Mouse (Mus musculus): ENCODE results near the gene Exd1.

The Exd1 gene

DNA sequence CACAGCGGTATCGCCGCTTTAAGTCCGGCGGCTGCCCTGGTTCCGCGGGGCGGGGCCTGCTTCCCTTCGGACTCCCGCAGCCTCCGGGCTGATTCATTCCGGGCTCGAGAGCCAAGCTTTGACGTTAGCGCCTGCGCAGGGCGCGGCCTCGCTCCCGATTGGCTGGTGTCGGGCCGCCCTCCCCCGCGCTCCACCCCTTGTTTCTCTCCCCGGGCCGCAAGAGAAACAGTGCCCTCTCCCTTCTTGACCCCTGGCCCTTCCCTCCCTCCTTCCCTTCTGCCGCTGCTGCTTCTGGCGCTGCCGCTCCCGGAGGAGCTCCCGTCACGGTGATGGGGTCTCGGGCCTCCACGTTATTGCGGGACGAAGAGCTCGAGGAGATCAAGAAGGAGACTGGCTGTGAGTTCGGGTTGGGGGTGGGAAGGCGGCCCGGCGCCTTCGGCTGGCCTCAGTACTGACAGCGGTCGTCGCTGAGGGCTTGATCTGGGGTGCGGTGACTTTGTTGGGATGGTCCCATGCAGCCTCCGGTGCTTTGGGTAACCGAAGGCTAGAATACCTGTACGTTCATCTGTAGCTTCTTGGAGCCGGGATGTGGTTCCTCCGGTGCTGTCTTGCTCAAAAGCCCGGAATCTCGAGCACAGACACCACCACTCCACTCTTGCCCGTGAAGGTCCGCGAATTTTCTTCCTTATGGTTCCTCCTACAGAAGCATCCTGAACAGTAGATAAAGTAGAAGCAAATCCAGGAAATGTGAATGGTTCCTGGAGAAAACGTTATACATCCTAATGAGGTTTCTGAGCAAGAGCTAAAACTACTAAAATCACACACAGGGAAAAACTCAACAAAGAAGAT is at the start of gene Exd1, which contains the start of gene Chp1:
TSS of gene Exd1 (minus strand) at position 106 of the 849 bp plus-strand sequence.
TSS of gene Chp1 (plus strand) at position 176 of the 849 bp plus-strand sequence.
- DNase-seq (ENCODE audit: low read depth), result peak; percentile 95

DNA sequence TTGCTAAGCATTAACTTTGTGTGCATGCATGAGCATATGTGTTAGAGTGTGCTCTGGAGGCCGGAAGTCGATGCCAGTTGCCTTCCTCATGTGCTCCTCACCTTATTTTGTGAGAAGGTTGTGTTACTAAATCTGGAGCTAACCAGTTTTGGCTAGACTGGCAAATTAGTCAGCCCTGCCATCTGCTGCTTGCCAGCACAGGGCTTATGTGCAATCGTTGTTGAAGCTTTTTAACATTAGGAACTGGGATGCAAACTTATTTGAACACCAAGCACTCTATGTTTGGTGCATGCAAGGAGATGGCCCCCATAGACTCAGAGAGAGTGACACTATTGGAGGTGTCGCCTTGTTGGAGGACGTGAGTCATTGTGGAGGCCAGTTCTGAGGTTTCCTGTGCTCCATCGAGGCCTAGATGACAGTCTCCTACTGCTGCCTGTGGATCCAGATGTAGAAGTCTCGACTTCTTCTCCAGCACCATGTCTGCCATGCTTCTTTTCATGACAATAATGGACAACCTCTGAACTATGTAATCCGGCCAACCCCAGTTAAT is 49.4 kb upstream of the Exd1 start:
- DNase-seq (ENCODE audit: low read depth), result no peak

DNA sequence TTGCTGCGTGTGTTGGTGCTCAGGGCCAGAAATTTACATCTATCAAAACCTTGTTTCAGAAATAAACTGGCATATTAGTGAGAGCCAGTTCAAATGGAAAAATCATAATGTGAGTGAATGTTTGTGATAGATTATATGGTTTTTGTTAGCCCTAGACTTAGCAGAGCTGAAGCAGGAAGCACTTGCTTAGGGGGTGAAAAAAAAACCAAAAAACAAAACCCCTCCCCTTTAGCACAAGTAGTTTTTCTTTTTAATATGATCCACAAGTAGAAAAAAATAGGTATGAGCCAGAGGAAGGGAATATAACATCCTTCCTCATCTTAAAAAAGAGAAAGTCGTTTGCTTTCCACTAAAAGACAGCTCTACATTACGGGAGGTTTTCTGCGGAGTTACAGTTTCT is 47.9 kb upstream of the Exd1 start:
- DNase-seq (ENCODE audit: low read depth), result no peak

DNA sequence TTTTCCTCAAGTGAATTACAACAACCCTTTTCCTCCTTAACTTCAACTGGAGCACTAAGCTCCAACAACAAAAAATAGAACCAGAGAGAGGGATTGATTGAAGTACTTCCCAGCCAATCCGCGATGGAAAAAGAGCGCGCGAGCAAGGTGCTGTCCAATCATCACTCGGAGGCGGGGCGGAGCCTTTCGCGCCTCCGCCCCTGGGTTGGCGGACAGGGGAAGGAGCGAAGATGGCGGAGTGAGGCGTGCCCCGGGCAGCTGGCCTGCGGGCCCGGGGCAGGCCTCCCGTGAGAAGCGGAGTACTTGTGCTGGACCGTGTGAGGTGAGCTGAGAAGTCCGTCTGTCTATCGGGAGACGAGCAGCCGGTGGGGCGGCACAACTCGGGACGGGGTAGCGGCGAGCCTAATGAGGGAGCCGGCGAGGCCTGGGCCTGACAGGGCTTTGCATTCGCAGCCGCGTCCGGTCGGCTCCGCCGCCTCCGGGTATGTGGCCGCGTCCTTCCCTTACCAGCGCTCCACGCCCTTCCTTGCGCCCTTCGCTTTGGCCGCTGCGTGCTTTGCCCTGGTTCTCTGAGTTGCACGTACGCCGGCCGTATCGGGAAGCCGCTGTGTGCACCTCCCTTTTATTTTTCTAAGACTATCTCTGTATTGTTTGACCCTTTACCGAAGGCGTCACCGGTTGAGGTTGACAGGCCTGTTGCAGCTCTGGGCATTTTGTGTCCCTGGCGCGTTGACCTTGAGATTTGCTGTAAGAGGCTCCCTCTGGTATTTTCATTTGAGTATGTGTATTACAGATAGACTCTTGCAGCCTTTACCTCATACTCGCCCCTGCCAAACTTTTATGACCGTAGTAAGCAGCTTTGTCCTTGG is 46.9 kb upstream of the Exd1 start:
- DNase-seq (ENCODE audit: low read depth), result peak; percentile 94

DNA sequence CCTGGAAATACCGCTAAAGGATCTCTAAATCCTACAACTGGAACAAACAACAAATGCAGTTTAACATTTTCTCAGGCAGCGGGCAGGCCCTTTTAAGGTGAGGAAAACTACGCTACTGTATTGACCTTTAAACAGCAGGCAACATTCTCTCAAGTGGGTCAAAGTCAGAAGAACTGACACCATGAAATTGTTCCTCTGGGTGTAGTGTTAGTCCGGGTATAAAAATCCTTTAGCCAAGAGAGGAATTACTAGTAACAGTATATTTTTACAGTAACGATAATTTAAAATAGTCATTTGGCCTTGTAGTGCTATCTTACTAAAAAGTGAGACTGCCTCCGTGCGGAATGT is 46.3 kb upstream of the Exd1 start:
- no peak for DNase-seq (ENCODE audit: low read depth)

DNA sequence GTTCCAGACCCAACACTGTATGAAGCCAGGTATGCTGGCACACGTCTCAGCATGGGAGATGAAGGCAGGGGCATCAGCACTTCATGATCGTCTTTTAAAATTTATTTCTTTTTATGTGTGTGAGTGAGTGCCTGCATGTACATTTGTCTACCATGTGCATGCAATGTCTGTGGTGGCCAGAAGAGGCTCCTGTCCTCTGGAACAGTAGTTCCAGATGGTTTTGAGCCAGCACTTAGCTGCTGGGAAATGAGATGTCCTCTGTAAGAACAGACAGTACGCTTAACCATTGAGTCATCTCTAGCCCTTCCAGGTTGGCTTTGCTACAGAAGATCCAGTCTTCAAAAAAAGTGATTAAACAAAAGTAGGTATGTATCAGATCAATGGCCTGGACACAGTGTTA is 43.8 kb upstream of the Exd1 start:
- DNase-seq (ENCODE audit: low read depth), result no peak

DNA sequence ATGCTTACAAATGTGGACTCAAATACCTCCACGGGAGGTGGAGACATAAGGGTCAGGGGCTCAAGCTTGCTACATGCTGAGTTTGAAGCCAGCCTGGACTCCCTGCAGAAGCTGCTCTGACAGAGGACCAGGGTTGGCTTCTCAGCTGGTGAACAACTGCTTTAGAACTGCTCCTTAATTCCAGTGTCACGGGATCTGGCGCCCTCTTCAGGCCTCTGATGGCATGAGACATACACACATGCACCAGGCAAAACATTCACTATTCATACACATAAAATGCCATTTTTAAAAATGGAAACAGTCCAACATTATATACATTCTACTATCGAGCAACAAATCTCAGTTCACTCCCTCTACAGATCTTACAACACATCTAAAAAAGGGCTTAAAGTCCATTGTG is 40.0 kb upstream of the Exd1 start:
- no peak for DNase-seq (ENCODE audit: low read depth)

DNA sequence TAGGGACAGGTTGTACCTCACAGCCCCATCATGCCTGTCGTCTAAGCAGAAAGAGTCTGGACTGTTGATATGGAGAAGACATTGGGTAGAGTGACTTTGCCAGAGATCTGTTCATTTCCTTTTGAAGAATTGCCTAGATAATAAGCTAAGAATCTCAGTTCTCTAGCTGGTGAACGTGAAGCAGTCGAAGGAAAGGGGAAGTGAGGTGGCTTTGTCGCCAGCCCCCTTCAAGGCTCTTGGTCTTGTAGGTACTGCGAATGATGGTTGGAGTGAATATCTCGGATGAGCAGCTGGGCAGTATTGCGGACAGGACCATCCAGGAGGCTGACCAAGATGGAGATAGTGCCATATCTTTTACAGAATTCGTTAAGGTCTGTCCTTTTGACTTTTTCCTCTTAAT is 36.9 kb upstream of the Exd1 start:
- DNase-seq (ENCODE audit: low read depth), result no peak

DNA sequence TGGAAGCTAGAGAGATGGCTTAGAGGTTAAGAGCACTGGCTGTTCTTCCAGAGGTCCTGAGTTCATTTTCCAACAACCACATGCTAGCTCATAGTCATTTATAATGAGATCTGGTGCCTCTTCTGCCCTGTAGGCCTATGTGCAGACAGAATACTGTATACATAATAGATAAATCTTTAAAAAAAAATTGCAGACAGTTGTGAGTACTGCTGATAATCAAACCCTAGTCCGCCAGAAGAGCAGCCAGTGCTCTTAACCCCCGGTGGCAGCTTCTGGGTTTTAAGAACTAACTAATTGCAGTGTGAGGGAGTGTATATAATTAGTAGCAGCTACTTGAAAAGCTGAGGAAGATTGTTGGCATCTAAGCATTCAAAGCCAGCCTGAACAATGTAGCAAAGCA is 36.0 kb upstream of the Exd1 start:
- DNase-seq (ENCODE audit: low read depth), result no peak

DNA sequence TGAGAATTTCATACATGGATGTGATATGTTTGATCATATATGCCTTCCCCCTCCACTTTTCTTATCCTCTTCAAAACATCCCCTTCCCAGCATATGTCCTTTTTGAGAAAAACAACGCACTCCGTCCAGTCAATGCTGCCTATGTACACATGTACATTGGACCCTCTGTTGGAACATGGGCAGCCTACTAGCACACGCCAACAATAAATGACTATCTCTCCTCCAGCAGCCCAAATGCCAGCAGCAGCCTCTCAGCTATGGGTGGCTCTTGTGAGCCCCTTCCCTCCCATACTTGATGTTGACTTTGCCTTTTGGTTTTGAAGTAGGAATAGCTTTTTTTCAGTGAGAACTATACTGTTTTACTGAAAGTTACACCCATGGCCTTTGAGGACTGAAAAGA is 34.1 kb upstream of the Exd1 start:
- no peak for DNase-seq (ENCODE audit: low read depth)

DNA sequence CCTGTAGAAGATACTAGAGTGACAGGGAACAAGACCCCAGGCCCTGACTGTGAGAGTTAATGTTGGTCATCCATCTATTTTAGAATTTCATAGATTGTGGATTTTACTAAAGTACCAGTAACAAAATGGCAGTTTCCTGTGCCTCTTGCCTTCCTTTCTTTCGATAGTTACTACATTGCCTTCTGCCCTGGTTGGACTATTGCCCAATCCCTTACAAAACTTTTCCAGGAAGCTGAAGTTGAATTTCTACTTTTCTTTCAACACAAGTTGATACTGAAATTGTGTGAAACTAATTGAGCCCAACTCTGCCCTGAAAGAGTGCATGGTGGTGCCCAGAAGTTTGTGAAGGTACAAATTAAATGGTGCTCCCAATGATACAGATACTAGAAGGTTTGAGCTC is 25.0 kb upstream of the Exd1 start:
- no peak for DNase-seq (ENCODE audit: low read depth)

DNA sequence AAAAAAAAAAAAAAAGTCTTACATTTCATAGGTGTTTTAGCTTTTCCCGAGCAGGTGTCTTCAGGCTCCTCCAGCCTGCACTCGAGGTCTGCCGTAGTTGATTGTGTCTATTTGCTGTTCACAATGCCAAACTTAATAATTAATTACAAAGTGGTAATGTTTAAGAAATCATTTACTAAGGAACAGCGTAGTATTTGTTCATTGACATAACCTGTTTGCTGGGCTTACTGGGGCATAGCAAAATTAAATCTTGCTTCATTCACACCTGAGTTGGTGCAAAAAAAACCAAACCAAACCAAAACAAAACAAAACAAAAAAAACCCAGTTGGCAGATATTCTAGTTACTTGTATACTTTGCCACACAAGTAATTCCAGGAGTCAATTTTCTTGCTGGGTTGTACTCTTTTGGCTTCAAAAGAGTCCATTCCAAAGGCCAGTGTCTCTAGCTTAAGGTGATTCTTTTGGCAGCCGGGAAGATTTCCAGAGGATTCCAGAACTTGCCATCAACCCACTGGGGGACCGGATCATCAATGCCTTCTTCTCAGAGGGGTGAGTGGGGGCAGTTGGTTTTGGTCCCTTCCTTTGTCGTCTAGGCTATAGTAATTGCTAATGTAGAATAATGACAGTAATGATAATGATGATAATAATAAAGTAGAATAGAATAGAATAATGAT is 18.9 kb upstream of the Exd1 start:
- no peak for DNase-seq (ENCODE audit: low read depth)

DNA sequence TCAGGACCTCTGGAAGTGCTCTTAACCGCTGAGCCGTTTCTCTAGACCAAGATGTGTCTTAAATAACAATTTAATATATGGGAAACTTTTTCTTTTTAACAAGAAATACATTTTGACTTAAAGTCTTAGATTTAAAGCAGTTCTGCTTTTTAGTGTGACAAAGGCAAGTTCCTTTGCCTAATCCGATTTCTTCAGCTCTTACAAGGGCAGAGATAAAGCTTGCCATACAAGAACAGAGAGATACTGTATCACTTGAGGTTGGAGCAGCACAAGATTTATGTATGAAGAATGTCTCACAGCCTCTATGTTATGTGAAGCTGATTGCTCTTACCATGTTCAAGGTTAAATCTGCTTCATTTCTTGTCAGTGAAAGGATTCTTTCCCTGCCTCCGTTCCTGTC is 17.9 kb upstream of the Exd1 start:
- DNase-seq (ENCODE audit: low read depth), result no peak

DNA sequence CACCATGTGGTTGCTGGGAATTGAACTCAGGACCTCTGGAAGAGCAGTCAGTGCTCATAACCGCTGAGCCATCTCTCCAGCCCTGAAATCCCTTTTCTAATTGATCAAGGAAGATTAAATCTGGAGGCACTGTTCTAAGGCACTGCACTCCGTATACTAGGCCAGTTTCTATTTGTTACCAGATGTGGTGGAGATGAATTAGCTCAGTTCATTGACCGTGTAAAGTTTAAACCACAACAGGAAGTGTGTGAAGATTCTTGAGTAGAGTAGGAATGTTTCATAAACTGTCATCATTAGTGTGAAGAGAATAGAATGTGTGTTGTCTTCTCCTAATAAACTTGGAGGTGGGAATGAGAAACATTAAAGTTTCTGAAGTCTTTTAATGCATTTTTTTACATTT is 14.4 kb upstream of the Exd1 start:
- DNase-seq (ENCODE audit: low read depth), result no peak

DNA sequence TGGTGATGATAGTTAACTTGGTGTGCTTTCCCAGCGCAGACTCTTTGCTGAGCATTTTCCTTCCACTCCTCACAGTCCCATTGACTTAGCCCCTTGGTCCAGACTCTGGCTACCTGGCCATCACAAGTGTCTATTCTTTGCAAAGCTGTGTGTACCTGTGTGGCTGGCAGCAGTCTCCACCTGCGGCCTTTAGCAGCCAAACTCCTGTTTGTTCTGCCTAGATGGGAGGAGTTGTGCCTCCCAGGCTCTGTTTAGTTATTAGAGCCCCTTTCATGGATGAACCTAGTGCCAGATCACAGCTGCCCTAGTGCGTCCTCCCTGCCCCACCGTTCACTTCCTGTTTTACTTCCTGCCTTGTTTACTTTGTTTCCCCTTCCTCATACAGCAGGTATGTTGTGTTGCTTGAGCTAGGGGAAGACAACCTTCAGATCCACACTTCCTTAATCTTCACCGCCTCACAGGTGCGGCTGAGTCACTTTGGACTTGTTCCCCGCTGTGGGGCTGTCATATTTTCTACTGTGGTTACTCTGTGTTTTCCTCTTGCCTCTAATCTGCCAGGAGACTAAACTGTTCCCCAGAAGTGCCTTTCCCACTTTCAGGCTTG is 11.4 kb upstream of the Exd1 start:
- no peak for DNase-seq (ENCODE audit: low read depth)

DNA sequence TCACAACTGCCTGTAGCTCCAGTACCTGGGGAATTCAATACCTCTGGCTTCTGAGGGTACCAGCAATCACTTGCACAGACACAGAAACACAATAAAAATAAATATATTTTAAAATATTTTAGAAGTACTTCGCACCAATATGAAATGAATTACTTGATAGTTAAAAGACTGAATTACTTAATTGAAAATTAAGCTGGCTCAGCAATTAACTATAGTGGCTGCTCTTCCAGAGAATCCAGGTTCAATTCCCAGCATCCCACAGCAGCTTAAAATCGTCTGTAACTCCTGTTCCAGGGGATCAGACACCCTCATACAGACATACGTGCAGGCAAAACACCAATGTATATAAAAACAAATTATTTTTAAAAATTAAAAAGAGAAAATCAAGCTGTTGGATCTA is 10.6 kb upstream of the Exd1 start:
- no peak for DNase-seq (ENCODE audit: low read depth)

DNA sequence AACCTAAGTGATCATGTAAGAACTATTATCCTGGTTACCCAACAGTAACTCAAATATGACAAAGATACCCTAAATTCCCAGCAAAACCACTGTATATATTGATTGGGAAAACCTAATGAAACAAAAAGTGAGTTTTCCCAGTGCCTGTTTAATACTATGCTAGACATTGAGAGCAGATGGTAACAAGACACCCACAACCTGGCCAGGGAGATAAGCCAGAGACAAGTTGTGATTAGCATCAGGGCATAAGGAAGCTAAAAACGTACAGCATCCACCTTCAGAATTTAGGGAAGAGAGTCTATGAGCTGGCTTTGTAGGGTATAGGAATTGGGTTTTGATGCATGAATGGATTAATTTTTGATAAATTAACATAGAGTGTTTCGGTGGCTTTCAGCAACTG is 2.3 kb upstream of the Exd1 start:
- DNase-seq (ENCODE audit: low read depth), result no peak

DNA sequence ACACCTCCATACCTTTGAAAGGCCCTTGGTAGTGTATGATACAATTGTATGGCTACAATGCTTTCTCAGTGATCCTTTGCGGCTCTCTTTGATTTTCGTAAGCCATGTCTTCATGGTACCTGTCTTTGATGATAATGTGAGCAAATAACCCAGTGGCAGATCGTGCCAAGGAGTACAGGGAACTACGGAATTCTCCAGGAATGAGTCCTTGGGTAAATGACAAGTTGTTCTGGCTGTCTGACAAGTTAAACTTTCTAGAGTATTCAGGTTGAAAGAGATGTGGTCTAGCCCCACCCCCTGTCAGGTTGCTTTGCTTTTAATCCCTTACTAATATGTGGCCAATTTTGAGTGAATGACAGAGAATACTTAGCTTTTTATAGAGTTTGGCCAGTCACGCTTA is 1.3 kb upstream of the Exd1 start:
- no peak for DNase-seq (ENCODE audit: low read depth)

DNA sequence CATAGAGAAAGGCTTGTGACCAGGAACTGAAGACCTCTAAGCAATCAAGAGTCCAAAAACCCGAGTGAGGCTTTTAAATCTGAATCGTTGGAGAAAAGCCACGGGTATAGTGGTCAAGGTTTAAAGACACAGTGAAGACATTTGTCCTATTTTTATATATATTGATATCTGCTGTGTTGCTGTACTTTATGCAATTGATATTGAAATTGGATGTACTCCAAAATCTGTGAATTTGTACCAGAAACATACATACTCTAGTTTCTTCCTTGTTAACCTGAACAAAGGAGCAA is 889 bp upstream of the Exd1 start:
- no peak for DNase-seq (ENCODE audit: low read depth)

DNA sequence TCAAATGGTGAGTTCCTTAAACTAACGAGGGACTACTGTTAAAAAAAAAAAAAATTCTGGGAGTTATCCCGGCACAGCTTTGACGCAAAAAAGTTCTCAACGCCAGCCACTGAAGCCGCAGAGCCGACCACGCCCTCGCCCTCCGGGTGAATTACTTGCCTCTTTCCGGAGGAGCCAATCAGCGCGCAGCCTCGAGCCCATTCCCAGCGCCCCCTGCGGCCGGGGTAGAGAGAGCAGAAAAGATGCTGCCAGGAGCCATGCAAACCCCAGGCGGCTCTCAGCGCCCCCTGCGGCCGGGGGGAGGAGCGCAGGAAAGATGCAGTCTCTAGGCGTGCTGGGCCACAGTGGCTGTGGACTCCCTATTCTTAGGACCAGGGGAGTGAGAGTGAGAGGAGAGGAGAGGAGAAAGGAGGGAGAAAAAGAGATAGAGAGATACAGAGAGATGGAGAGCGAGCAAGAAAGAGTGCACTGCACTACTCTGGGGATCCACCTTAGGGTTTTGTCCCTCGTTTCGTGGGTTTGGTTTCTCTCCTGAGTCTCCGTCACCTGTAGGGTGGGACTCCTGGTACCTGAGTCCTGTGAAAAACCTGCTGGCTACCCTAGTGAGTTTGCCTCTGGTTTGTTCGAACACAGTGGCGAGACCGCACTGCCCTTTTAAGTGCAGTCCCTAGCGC is 442 bp downstream of the Exd1 start:
- DNase-seq (ENCODE audit: low read depth), result peak; percentile 79

DNA sequence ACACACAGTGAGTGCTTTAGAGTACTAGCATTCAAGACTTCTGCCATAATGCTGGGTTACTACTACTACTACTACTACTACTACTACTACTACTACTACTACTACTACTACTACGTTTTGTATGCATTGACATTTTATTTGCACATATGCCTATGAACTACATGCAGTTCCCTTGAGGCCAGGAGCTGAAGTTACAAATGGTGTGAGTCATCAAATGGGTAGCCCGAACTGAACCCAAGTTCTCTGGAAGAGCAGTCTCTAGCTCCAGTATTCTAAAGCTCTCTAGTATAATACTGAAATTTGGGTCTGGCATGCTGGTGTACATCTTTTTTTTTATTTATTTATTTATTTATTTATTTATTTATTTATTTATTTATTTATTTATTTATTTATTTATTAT is 3.8 kb downstream of the Exd1 start:
- DNase-seq (ENCODE audit: low read depth), result no peak

DNA sequence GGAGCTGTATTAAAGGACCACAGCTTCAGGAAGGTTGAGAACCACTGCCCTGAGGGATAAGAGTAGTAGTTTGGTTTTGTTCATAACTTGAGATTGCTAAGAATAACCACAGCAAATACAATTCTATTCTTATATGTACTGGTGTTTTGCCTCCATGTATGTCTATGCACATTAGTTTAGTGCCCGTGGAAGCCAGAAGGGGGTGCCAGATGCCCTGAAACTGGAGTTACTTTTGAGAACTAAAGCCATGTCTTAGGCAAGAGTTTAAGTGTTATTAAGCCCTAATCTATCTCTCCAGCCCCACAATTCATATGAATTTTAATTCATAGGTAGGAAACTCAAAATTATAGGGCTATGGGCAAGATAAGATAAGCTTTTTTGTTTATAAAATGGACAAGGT is 5.3 kb downstream of the Exd1 start:
- DNase-seq (ENCODE audit: low read depth), result no peak

Data from fibroblast of lung, adult 2 months (primary cell).